Mouse (Mus musculus) forebrain, embryonic 11.5 days (tissue): ENCODE measurements around the gene Eif2b4. TPM values are rescaled to one million over a fixed set of nuclear protein-coding genes. Genes with fewer than 3 reads are reported as not detected.
A peak's percentile ranks its signal among the peaks of the same experiment; 100 is the strongest.

ENCODE experiments used
- ATAC-seq: fragments of 200-750 bp; cut with Nextera tagmentation; replicated peaks from 2 replicates; pipeline ENCODE4 v1.8.0; 2017; ENCODE audit warnings: moderate TSS enrichment; ENCODE audit not compliant: low FRiP score
- DNase-seq: peaks from one replicate; pipeline ENCODE4 v3.0.0-alpha.2; 2017; ENCODE audit warnings: low spot score
- H3K27ac ChIP-seq: fragments of 300-500 bp; sonication (generic); 2 replicates; pipeline ENCODE4 v1.5.1; 2014; ENCODE audit warnings: low read depth, low read length
- H3K27me3 ChIP-seq: fragments of 300-500 bp; sonication (generic); 2 replicates; pipeline ENCODE4 v1.6.1; 2014; ENCODE audit warnings: mild to moderate bottlenecking, low read length, mixed read lengths; ENCODE audit not compliant: control insufficient read depth, insufficient read depth
- H3K36me3 ChIP-seq: fragments of 300-500 bp; sonication (generic); 2 replicates; pipeline ENCODE4 v1.6.1; 2014; ENCODE audit warnings: mild to moderate bottlenecking, low read length, moderate library complexity, mixed read lengths; ENCODE audit not compliant: control insufficient read depth, insufficient read depth
- H3K4me1 ChIP-seq: fragments of 300-500 bp; sonication (generic); replicated peaks from 2 replicates; pipeline ENCODE4 v1.6.1; 2014; ENCODE audit warnings: low read length, mixed read lengths; ENCODE audit not compliant: control insufficient read depth, insufficient read depth
- H3K4me2 ChIP-seq: fragments of 300-500 bp; sonication (generic); 2 replicates; pipeline ENCODE4 v1.6.1; 2014; ENCODE audit warnings: low read depth, mild to moderate bottlenecking, low read length, moderate library complexity, mixed read lengths; ENCODE audit not compliant: severe bottlenecking
- H3K4me3 ChIP-seq: fragments of 300-500 bp; sonication (generic); 2 replicates; pipeline ENCODE4 v1.5.1; 2014; ENCODE audit warnings: low read depth, low read length
- H3K9ac ChIP-seq: fragments of 300-500 bp; sonication (generic); 2 replicates; pipeline ENCODE4 v1.6.1; 2014; ENCODE audit warnings: low read length
- H3K9me3 ChIP-seq: fragments of 300-500 bp; sonication (generic); 2 replicates; pipeline ENCODE4 v1.6.1; 2016; ENCODE audit warnings: low read length, mixed read lengths; ENCODE audit not compliant: control insufficient read depth
- WGBS: fragments of 180-500 bp; shearing (Covaris S2); extraction: QIAGEN DNeasy Blood & Tissue Kit; methylation state at CpG from one replicate; pipeline ENCODE4 v1.1.7; 2014; 5-methylcytosine and 5-hydroxymethylcytosine counted together
- polyA plus RNA-seq: library from polyadenylated mRNA; unstranded; fragments of >200 nt; fragmentation: Nextera tagmentation; extraction: Ambion mirVana; gene quantifications from 2 replicates; pipeline ENCODE4 v1.2.1, GENCODE M21; 2014

Eif2b4 gene
- polyA plus RNA-seq, 1 experiment from 2014 or later, result 68.8 TPM

GRCm38 (mm10) chr5:31190201-31190600, 3.0 kb downstream of the Eif2b4 start:
- ATAC-seq (no peak), DNase-seq (no peak)
- Histone ChIP-seq H3K4me1 (0 out of 2 replicates have a peak, but pooled peaks cover 3% of the 10 kb centered on the region), H3K36me3 (peaks cover 13% of the 10 kb centered on the region; the same call in 1 of the 2 replicates), H3K27me3 (no peaks in the 10 kb centered on the region), H3K4me2 (no peak overlapping the region), H3K9ac (no peak overlapping the region), H3K4me3 (no peak overlapping the region), H3K9me3 (no peaks in the 10 kb centered on the region), H3K27ac (no peak overlapping the region)
- 85% methylated on average over 9 of the region's 9 CpGs for WGBS

GRCm38 (mm10) chr5:31188223-31188840, 4.9 kb downstream of the Eif2b4 start:
- H3K9ac ChIP-seq, result no peak overlapping the region
- H3K36me3 ChIP-seq, result peaks cover 13% of the 10 kb centered on the region; the same call in 1 of the 2 replicates
- no peak overlapping the region for H3K4me2 ChIP-seq
- no peaks in the 10 kb centered on the region for H3K4me1 ChIP-seq
- H3K27ac ChIP-seq, result no peak overlapping the region
- H3K9me3 ChIP-seq, result no peaks in the 10 kb centered on the region
- DNase-seq (no peak), ATAC-seq (no peak)
- 73% methylated on average over 4 of the region's 4 CpGs for WGBS
- no peaks in the 10 kb centered on the region for H3K27me3 ChIP-seq
- H3K4me3 ChIP-seq, result no peak overlapping the region

- 66% methylated on average over 4 of the region's 4 CpGs for WGBS
- no peaks in the 10 kb centered on the region for H3K27me3 ChIP-seq
- DNase-seq, result no peak
- H3K4me1 ChIP-seq, result no peaks in the 10 kb centered on the region
- no peaks in the 10 kb centered on the region for H3K9me3 ChIP-seq
- no peak overlapping the region for H3K9ac ChIP-seq
- H3K36me3 ChIP-seq, result peaks cover 6% of the 10 kb centered on the region; the same call in 1 of the 2 replicates
- H3K4me3 ChIP-seq, result no peak overlapping the region
- no peak overlapping the region for H3K4me2 ChIP-seq
- no peak for ATAC-seq
- H3K27ac ChIP-seq, result no peak overlapping the region
These were observed 9.6 kb downstream of the Eif2b4 start for GRCm38 (mm10) chr5:31183678-31184077.

DNA sequence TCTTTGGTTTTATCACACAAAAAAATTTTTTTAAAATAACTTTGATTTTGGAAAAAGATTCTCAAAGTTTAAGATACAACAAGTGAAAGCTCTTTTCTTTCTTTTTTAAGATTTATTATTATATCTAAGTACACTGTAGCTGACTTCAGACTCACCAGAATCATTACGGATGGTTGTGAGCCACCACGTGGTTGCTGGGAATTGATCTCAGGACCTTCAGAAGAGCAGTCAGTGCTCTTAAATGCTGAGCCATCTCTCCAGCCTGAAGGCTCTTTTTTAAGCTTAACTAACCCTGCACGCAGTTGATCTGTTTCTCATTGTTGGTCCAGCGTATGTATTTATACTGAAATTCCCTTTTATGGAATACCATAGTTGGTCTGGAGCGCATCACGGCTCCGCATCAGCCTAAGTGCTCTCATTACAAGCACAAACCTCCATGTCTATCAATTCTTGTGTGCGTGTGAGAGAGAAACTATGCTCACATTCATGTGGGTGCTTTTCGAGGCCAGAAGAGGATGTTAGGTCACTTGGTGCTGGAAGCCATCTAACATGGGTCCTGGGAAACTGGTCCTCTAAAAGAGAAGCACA, 12.0 kb downstream of the Eif2b4 start:
- Histone ChIP-seq H3K9ac (no peak overlapping the region), H3K4me1 (no peaks in the 10 kb centered on the region), H3K27ac (no peak overlapping the region), H3K36me3 (no peaks in the 10 kb centered on the region), H3K9me3 (no peaks in the 10 kb centered on the region), H3K4me3 (no peak overlapping the region; the same call in 1 of the 2 replicates), H3K27me3 (no peaks in the 10 kb centered on the region), H3K4me2 (no peak overlapping the region)
- WGBS, result 94% methylated on average over 9 of the region's 9 CpGs
- DNase-seq (no peak), ATAC-seq (no peak)

DNA sequence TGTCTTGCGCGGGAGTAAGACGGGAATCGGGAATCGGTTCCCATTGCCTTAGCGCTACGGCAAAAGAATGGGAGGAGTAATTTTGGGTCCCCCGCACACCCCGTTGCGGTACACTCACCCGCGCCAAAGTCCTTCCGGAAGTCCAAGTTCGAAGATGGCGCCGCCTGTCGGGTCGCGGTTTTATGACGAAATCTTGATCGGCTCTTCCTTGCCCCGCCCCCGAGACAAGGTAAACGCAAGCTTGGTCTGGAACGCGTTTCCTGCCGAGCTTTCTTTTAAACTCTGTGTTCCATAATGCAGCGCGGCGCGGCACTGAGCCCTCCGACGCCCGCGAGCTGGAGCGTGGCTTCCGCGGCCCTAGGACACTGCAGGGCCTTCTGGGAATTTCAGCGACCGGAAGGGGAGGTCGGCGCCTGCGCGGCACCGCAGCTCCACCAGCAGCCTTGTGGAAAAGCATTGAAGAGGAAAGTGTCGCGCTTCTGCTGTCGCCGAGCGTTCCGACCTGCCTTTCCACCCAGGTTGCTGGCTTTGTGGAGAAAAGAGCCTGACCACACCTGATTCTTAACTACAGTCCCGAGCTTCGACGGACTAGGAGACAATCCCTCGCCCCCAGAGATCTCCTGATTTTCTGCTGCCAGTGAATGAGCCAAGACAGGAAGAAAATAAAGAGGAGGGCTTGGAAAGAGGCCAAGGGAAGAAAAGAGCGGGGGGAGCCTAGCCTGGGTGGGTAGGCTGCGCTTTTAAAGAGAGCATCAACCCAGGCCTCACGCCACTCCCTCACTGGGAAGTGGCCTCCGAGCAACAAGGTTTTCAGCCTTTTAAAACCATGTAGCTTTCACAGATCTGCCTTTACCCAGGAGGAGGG, 13.2 kb downstream of the Eif2b4 start, which contains the start of the genes Gm29609 and Gtf3c2:
Gm29609 (minus strand) TSS at position 146 of the 865 bp plus-strand sequence.
Gtf3c2 (minus strand) TSS at position 379 of the 865 bp plus-strand sequence.
- WGBS, result under 1% methylated on average over 59 of the region's 59 CpGs
- DNase-seq, result peak; percentile 94
- ATAC-seq, result peak; percentile 97
- Histone ChIP-seq H3K36me3 (no peaks in the 10 kb centered on the region), H3K9me3 (no peaks in the 10 kb centered on the region), H3K27me3 (no peaks in the 10 kb centered on the region), H3K4me2 (peak within 1 kb of the TSS; percentile 81), H3K9ac (peak within 1 kb of the TSS; percentile 79), H3K27ac (peak within 1 kb of the TSS; percentile 98), H3K4me3 (peak within 1 kb of the TSS; percentile 91), H3K4me1 (no peaks in the 10 kb centered on the region)

- Histone ChIP-seq H3K9ac (peak overlapping the region; percentile 79), H3K4me1 (no peaks in the 10 kb centered on the region), H3K27ac (peak overlapping the region; percentile 98), H3K36me3 (no peaks in the 10 kb centered on the region), H3K9me3 (no peaks in the 10 kb centered on the region), H3K4me3 (peak overlapping the region; percentile 91), H3K4me2 (peak overlapping the region; percentile 81), H3K27me3 (no peaks in the 10 kb centered on the region)
- under 1% methylated on average over 25 of the region's 25 CpGs for WGBS
- ATAC-seq, result peak; percentile 63
- peak; percentile 59 for DNase-seq
These were observed 13.9 kb downstream of the Eif2b4 start for GRCm38 (mm10) chr5:31179301-31179765.

GRCm38 (mm10) chr5:31168630-31169029, 24.6 kb downstream of the Eif2b4 start:
- no peaks in the 10 kb centered on the region for H3K27me3 ChIP-seq
- no peak for ATAC-seq
- H3K36me3 ChIP-seq, result peaks cover 23% of the 10 kb centered on the region
- no peak overlapping the region for H3K27ac ChIP-seq
- no peak overlapping the region for H3K4me2 ChIP-seq
- H3K9ac ChIP-seq, result no peak overlapping the region
- H3K4me3 ChIP-seq, result no peak overlapping the region
- 91% methylated on average over 4 of the region's 4 CpGs for WGBS
- DNase-seq, result no peak
- no peaks in the 10 kb centered on the region for H3K4me1 ChIP-seq
- no peaks in the 10 kb centered on the region for H3K9me3 ChIP-seq

DNA sequence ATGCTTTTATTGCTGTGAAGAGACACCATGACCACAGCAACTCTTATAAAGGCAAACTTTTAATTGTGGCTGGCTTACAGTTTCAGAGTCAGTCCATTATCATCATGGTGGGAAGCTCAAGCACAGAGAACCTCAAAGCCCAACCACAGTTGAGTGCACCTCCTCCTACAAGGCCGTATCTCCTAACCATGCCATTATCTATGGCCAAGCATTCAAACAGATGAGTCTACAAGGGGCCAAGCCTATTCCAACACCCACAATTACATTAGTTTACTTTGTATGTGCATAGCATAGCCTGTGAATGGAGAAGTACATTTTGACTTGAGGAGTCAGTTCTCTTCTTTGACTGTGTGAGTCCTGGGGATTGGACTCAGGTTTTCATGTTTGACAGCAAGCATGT, 28.4 kb downstream of the Eif2b4 start:
- no peak overlapping the region for H3K9ac ChIP-seq
- no peaks in the 10 kb centered on the region for H3K9me3 ChIP-seq
- H3K4me2 ChIP-seq, result no peak overlapping the region
- no peaks in the 10 kb centered on the region for H3K27me3 ChIP-seq
- ATAC-seq, result no peak
- H3K36me3 ChIP-seq, result peaks cover 21% of the 10 kb centered on the region
- WGBS, result 94% methylated on average over 1 of the region's 1 CpGs
- no peak overlapping the region for H3K27ac ChIP-seq
- H3K4me1 ChIP-seq, result no peaks in the 10 kb centered on the region
- no peak overlapping the region for H3K4me3 ChIP-seq
- DNase-seq, result no peak
